Mouse (Mus musculus) embryonic fibroblast, embryonic 13.5 days (primary cell): ENCODE measurements around the gene Vwa1.

ENCODE experiments used
- CTCF ChIP-seq: IDR thresholded peaks from 2 replicates; pipeline ENCODE4 v1.5.1; 2011; ENCODE audit warnings: mild to moderate bottlenecking, control low read depth, low read length, moderate library complexity, borderline replicate concordance; ENCODE audit not compliant: insufficient read depth
- POLR2A ChIP-seq: IDR thresholded peaks from 2 replicates; pipeline ENCODE4 v1.6.1; 2011; ENCODE audit warnings: low read depth, mild to moderate bottlenecking, control low read depth, low read length, moderate library complexity

GRCm38 (mm10) chr4:155803340-155804041, 29.0 kb upstream of the Vwa1 start:
- TF ChIP-seq CTCF (no peak), POLR2A (peak; percentile 76)
